Mouse (Mus musculus): ENCODE data around the gene Tmem223.

DNA sequence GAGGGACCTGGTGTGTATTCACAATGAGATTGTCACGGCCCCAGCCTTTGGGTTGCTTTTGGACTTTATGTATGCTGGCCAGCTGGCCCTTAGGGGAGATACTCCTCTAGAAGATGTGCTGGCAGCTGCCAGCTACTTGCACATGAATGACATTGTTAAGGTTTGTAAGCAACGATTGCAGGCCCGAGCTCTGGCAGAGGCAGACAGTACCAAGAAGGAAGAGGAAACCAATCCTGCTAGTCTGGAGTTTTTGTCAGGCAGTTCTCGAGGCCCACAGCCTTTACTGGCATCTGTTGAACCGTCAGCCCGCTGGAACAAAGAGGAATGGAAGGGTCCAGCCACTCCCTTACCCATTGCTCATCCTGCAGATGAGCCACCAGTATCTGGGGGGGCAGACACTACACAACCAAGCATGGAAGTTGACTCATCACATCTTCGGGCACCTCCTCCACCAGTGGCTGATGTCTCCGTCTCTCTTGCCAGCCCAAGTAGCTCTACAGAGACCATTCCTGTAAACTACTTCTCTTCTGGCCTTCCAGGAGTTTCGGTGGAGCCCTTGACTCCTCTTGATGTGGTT is 32.5 kb downstream of the Tmem223 start:
- TF ChIP-seq POLR2A (IDR thresholded peaks at IDR 0.05; ENCODE audit: insufficient read length, low read depth), result peak; percentile 48
- TF ChIP-seq E2F4 (IDR thresholded peaks at IDR 0.05; ENCODE audit: insufficient read depth), result no peak
- TF ChIP-seq POLR2AphosphoS2 (IDR thresholded peaks at IDR 0.05; ENCODE audit: insufficient read length, low read depth), result peak; percentile 67
- TF ChIP-seq USF1 (IDR thresholded peaks at IDR 0.05; ENCODE audit: low read depth), result no peak
- TF ChIP-seq TCF12 (IDR thresholded peaks at IDR 0.05; ENCODE audit: insufficient read depth, poor library complexity, severe bottlenecking), result no peak
